Mouse (Mus musculus) E14TG2a.4 (cell line): Measurements from ENCODE around the gene Cdon.

Experiments used
- CTCF ChIP-seq: conservative IDR thresholded peaks from 2 replicates; pipeline ENCODE4 v1.5.1; 2014; ENCODE audit warnings: low read length
- NANOG ChIP-seq: IDR thresholded peaks from 2 replicates; pipeline ENCODE4 v1.6.1; 2014; ENCODE audit warnings: borderline replicate concordance, low read length, mixed read lengths

- TF ChIP-seq CTCF (no peak), NANOG (no peak)
These were observed 72.8 kb downstream of the Cdon start for GRCm38 (mm10) chr9:35493733-35494092.
